Mouse (Mus musculus): ENCODE data around the gene Gm21887.
"Not testable (repeated sequence)": the region's sequence is repeated elsewhere in the genome, so short reads cannot be mapped to it uniquely, and the experiment has no call there.

DNA sequence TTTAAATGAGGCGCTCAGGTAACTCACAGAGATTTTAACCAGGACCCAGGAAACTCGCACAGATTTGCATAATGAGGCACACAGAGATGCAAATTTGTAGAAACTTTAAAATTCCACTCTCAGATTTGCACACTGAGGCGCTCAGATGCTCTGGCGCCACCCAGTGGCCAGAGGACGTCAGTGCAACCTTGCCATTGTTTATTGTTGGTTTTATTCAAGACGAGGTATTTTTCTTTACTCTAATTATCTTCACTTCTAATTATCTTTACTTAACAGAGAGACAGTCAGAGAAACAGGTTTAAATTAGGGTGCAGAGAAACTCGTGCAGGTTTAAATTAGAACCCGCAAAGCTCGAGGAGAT is 11.2 kb downstream of the Gm21887 start:
- TF ChIP-seq POLR2A (IDR thresholded peaks at IDR 0.05; ENCODE audit: borderline replicate concordance, control insufficient read depth, low read depth, low read length): not testable (repeated sequence)
- peak; percentile 96 for TF ChIP-seq CTCF (IDR thresholded peaks at IDR 0.05; ENCODE audit: control insufficient read depth, insufficient read depth, low read length)
